Mouse (Mus musculus) embryonic fibroblast, embryonic 13.5 days (primary cell): ENCODE results near the gene Zmynd12.

Source experiments
- CTCF ChIP-seq: IDR thresholded peaks from 2 replicates; pipeline ENCODE4 v1.5.1; 2011; ENCODE audit warnings: mild to moderate bottlenecking, control low read depth, low read length, moderate library complexity, borderline replicate concordance; ENCODE audit not compliant: insufficient read depth
- POLR2A ChIP-seq: IDR thresholded peaks from 2 replicates; pipeline ENCODE4 v1.6.1; 2011; ENCODE audit warnings: low read depth, mild to moderate bottlenecking, control low read depth, low read length, moderate library complexity

GRCm38 (mm10) chr4:119462858-119463755 is 40.5 kb downstream of the Zmynd12 start:
- TF ChIP-seq CTCF (no peak), POLR2A (no peak)
